Mouse (Mus musculus) right cerebral cortex, postnatal 4 days (tissue): ENCODE data around the gene Gcnt3.
A peak's percentile ranks its signal among the peaks of the same experiment; 100 is the strongest.

Experiments used
- DNase-seq: peaks from one replicate; pipeline ENCODE4 v3.0.0-alpha.2; 2022

The Gcnt3 gene

DNA sequence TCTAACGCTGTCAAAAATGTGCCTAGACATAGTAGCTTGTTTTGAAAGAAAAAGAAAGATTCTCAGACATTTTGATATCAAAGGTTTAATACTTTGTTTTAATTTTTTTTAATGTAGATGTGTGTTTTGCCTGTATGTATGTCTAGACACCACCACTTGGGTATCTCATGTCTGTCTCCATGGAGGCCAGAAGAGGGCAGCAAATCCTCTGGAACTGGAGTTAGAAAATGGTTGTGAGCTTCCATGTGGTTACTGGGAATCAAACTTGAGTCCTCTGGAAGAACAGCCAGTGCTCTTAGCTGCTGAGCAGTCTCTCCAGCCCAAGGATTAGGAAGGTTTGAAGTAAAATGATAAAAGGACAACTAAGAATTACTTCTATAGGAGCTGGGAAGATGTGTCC, 38.6 kb downstream of the Gcnt3 start:
- no peak for DNase-seq

DNA sequence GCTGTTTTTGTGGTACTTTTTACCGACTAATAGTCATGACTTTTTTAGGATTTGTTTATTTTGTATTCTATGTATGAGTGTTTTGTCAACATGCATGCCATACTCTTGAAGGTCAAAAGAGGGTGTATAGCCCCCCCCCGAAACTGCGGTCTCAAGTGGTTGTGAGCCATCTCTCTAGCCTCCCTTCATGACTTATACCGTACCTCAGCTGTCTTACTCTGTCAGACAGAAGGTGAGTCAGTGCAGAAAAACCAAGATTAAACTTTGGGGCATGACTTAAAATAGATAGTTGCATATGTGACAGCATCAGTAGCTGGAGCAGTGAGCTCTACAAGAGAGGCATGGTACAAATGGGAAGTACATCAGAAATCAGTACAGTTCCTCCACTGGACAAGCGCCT, 43.3 kb downstream of the Gcnt3 start:
- DNase-seq, result no peak

DNA sequence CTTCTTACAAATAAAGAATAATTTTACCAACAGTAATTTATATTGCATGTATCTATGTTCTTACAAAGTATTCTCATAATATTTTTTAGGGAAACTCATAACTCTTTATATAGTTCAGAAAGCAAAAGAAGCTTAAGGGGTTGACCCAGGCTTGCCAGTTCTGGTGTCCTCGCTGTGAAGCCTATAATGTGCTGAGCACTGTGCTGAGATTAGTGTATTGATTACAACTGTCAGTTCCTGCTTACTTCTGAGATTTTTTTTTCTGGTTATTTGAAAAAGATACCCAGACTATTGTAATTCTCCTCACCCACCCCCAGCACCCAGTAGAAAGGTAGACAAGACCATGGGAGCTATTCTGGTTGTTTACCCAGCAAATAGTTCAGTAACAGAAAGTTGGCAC, 44.4 kb downstream of the Gcnt3 start:
- no peak for DNase-seq

DNA sequence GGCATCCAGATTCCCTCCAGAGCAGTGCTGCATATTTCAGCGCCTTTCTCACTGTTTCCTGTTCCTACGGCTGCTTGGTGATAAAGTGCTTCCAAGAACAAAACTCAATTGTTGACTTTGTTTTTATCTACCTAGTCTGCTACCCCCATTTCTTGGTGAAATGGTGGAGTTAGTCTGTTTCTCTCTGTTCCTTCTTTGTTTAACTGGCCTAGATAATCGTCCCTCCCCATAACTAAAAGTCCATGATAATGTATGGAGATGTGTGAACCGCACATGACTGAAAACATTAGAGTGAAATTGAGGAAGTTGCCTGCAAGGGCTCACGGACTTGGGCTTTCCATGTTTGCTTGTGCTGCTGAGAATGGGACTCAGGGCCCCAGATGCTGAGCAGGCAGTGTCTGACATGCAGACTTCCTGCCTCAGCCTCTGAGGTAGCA, 45.0 kb downstream of the Gcnt3 start:
- no peak for DNase-seq

DNA sequence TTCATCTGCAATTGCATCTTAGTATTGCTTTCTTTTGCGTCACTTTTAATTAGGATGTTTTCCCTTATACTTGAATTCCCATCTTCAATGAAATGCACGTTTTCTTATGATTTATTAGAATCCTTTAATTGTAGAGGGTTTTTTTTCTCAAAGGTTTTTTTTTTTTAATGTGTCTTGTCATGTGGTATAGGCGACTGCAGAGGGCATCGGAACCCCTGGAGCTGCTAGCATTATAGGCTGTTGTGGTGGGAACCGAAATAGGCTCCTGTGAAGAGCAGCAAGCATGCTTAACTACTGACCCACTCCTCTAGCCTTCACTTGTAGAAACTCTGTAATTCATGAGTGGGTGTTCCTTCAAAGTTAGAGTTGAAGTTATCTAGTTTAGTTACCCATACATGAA, 47.5 kb downstream of the Gcnt3 start:
- no peak for DNase-seq

DNA sequence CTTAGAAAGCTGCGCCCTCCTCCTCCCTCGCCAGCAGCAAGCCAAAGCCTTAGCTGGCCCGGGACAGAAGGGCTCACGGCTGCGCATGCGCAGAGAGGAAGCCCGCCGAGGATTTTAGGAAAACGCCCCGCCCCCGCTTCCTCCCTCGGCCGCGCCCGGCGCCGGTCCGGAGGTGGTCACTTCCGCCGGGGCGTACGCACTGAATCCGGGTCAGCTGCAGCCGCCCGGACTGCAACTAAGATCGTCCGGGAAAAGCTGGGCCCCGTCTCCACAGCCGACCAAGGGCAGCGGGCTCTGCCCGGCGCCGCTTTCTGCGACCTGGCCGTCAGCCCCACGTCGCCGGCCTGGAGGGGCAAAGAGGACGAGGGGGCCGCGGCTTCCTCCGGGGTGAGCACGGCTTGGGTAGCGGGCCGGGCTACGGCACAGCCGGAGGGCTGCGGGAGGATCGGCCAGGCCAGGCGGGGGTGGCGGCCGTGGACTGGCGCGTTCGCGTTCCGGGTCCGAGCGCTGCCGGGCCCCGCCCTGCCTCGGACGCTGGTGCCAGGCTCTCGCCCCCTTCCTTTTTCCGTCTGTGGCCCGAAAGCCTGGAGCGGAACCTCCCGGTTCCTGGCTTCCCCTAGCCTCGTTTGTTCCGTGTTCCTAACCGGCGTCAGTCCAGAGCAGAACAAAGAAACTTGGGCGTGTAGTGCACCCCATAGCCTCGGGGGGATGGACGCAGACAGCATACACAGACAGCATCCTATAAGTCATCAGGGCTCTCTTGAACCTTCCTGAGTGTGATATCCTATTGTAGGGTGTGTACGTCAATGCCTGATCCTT, 48.4 kb downstream of the Gcnt3 start, which contains the start of gene Bnip2:
Bnip2 (plus strand) TSS at position 164 of the 819 bp plus-strand sequence.
- DNase-seq, result peak; percentile 95

DNA sequence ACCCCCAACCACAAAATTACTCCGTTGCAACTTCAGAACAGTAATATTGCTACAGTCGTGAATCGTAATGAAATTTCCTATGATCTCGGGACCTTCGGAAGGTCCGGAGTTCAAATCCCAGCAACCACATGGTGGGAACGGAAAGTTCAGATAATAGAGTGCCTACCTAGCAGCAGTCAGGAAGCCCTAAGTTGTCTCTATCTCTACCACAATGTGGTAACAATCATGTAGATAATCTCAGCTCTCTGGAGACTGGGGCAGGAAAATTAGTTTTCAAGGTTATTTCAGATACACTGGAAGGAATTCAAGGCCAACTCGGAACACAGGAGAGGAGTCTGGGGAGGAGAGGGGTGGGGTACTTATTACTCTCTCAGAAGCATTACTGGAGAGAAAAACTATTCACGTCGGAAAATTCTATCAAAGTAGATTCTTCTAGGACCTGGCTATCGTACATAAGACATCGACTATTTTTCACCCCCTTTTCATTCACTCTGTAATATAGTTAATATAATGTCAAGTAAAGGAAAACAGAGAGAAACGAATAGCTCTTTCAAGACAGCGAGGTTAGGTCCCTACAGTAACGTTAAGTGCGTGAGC, 49.1 kb downstream of the Gcnt3 start:
- DNase-seq, result no peak

DNA sequence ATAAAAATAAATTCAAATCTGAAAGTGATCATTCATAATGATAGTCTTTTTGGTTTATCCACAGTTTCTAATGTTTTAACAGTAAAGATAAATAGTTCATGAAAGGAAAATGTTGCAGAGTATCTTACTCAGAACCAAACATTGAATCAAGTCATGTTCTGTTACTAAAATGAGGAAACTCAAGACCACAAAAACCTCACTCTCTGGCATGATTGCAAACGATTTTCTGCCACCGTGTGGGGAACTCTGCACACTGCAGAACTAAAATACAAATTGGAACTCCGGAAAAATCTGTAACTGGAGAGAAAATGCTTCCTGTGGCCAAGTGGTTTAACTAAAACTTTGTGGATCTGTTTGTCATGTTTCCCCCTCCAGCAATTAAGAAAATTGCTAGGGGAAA, 50.3 kb downstream of the Gcnt3 start:
- peak; percentile 71 for DNase-seq

DNA sequence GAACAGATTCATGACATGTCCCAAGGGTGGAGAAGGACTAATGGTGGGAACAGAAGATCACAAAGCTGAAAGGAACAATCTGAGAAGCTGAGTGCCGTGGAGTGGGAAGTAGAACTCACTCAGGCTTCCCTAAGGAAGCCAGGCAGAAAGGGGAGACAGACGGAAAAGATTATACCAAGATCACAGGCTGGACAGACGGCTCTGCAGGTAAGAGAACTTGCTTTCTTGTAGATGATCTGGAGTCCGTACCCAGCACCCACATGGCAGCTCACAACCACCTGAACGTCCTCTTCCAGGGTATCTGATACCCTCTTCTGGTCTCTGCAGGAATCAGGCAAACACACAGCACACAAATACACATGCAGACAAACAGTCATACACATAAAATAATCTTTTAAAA, 51.3 kb downstream of the Gcnt3 start:
- DNase-seq, result no peak

DNA sequence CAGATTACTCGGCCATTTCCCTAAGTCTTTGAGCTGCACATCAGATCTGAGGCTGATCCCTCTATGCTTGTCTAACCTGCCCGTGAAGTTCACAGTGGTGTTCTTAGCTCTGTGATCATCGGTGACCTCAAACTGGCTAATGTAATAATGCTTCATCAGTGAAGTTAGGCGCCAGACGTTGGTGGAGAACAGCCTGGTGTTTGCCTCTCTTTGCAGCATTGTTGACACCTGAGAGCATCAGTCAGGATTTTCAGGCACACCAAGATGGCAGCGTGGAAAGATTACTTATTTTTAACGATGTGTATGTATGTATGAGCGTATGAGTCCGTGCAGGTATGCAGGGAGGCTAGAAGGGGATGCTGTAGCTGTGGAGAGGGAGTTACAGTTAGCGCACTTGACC, 51.8 kb downstream of the Gcnt3 start:
- no peak for DNase-seq

DNA sequence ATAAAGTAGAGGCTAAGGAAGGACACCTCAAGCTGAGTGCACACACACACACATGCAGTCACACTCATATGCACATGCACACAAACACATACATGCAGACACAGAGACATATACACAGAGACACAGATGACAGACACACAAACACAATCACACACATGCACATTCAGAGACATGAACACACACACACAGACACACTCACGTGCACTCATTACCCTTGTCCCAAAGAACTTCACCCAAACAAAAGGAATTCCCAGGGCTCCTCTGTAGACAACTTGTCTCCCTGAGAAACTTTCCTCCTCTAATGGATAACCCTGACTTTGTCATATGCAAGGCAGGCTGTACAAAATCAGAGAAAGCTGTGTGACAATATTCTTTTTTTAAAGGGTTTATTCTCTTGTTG, 52.4 kb downstream of the Gcnt3 start:
- DNase-seq, result no peak
